Mouse (Mus musculus) cortical plate, adult 2 months (tissue): ENCODE data around the gene Hephl1.

Source experiments
- CTCF ChIP-seq: fragments of 200-500 bp; IDR thresholded peaks from 2 replicates; pipeline ENCODE4 v1.5.1; 2011; ENCODE audit warnings: mild to moderate bottlenecking, control low read depth, low read length; ENCODE audit not compliant: insufficient read depth; ENCODE audit errors: extremely low read depth
- POLR2A ChIP-seq: fragments of 200-500 bp; IDR thresholded peaks from 2 replicates; pipeline ENCODE4 v1.6.1; 2011; ENCODE audit warnings: mild to moderate bottlenecking, low read length, control low read depth; ENCODE audit not compliant: insufficient read depth; ENCODE audit errors: extremely low read depth

DNA sequence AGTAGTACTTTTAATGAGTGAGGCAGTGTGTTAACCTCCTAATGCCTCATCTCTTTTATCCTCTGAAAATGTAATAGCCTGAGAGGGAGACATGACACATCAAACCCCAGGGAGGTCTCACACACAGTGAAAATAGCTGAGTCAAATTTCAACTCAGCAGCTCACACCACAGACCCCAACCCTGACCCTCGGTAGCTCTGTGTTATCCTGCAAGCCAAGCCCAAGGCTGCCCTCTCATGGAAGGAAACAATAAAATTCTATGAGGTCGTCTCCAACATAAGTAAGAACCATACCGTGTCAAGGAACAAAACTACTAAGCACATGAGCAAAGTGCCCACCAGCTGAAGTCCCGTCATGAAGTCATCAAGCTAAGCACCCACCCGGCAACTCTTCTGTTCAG is 8.3 kb upstream of the Hephl1 start:
- TF ChIP-seq CTCF (no peak), POLR2A (no peak)
